Mouse (Mus musculus) liver, adult 2 months (tissue): ENCODE data around the gene Spata46. TPM values are rescaled to one million over a fixed set of nuclear protein-coding genes. Genes with fewer than 3 reads are reported as not detected.

Experiments
- DNase-seq: peaks from one replicate; pipeline ENCODE4 v3.0.0-alpha.2; 2011; ENCODE audit warnings: low read depth, low spot score; ENCODE audit errors: extremely low read depth
- H3K27ac ChIP-seq: fragments of 200-500 bp; replicated peaks from 2 replicates; pipeline ENCODE4 v1.5.1; 2012; ENCODE audit warnings: low read depth, mild to moderate bottlenecking, control low read depth, inconsistent platforms, low read length; ENCODE audit not compliant: insufficient read depth
- H3K27me3 ChIP-seq: fragments of 200-500 bp; 2 replicates; pipeline ENCODE4 v1.6.1; 2012; ENCODE audit warnings: mild to moderate bottlenecking, moderate library complexity, low read length, inconsistent platforms; ENCODE audit not compliant: control insufficient read depth, insufficient read depth
- H3K36me3 ChIP-seq: fragments of 200-500 bp; 2 replicates; pipeline ENCODE4 v1.6.1; 2012; ENCODE audit warnings: low read length, inconsistent platforms; ENCODE audit not compliant: control insufficient read depth, insufficient read depth
- H3K4me1 ChIP-seq: fragments of 200-500 bp; 2 replicates; pipeline ENCODE4 v1.6.1; 2011; ENCODE audit warnings: low read length; ENCODE audit not compliant: control insufficient read depth, insufficient read depth
- H3K4me3 ChIP-seq: fragments of 200-500 bp; 2 replicates; pipeline ENCODE4 v1.5.1; 2011; ENCODE audit warnings: low read depth, mild to moderate bottlenecking, control low read depth, low read length, moderate library complexity; ENCODE audit not compliant: insufficient read depth
- H3K79me2 ChIP-seq: fragments of 200-500 bp; 2 replicates; pipeline ENCODE4 v1.6.1; 2012; ENCODE audit warnings: inconsistent platforms, mild to moderate bottlenecking, low read length, moderate library complexity; ENCODE audit not compliant: control insufficient read depth, insufficient read depth
- H3K9ac ChIP-seq: fragments of 200-500 bp; 2 replicates; pipeline ENCODE4 v1.6.1; 2012; ENCODE audit warnings: low read depth, mild to moderate bottlenecking, control low read depth, inconsistent platforms, low read length
- CTCF ChIP-seq: fragments of 200-500 bp; IDR thresholded peaks from 2 replicates; pipeline ENCODE4 v1.5.1; 2011; ENCODE audit warnings: low read depth, low read length, control low read depth
- POLR2A ChIP-seq: fragments of 200-500 bp; IDR thresholded peaks from 2 replicates; pipeline ENCODE4 v1.6.1; 2011; ENCODE audit warnings: low read length, control low read depth; ENCODE audit not compliant: insufficient read depth; ENCODE audit errors: extremely low read depth
- WGBS: fragments of 180-500 bp; shearing (Covaris S2); methylation state at CpG from one replicate; pipeline ENCODE4 v1.1.7; 2018; 5-methylcytosine and 5-hydroxymethylcytosine counted together
- polyA plus RNA-seq: library from polyadenylated mRNA; depleted of rRNA; stranded (reverse); fragments of >200 nt; gene quantifications from 2 replicates; pipeline ENCODE4 v1.2.3, GENCODE M21; 2012; rRNA removed
- total RNA-seq: library from RNA; depleted of rRNA; stranded (reverse); fragments of >200 nt; gene quantifications from 2 replicates; pipeline ENCODE4 v1.2.3, GENCODE M21; 2014; rRNA removed

Spata46 gene
- total RNA-seq (not detected in 2 replicates), polyA plus RNA-seq (not detected in 2 replicates)

DNA sequence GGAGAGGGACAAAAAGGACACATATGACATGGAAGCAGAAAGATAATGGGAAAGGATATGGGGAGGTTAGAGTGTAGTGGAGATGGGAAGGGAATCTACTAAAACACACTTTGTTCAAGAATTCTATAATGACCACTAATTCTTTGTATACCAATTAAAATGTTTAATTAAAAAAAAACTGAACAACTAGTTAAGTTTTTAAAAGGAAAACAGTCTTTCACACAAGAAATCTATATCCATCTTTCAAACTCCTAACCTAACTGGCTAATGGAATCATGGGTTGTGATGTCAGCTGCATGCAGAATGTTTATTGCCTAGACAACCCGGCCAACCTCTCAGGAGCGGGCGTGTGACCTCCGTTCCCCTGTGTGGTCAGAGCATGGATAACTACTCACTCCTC lies at the start of gene Spata46:
Spata46 (plus strand) TSS at position 301 of the 400 bp plus-strand sequence.
- no peaks in the 10 kb centered on the region for H3K4me1 ChIP-seq
- no peak for DNase-seq
- H3K79me2 ChIP-seq: no peaks in the 10 kb centered on the region
- no peak within 1 kb of the TSS for H3K27ac ChIP-seq
- no peak within 1 kb of the TSS for H3K9ac ChIP-seq
- H3K4me3 ChIP-seq: no peak within 1 kb of the TSS
- 93% methylated on average over 4 of the region's 4 CpGs for WGBS
- H3K27me3 ChIP-seq: no peaks in the 10 kb centered on the region
- no peaks in the 10 kb centered on the region for H3K36me3 ChIP-seq
- TF ChIP-seq POLR2A: no peak
- no peak for TF ChIP-seq CTCF

DNA sequence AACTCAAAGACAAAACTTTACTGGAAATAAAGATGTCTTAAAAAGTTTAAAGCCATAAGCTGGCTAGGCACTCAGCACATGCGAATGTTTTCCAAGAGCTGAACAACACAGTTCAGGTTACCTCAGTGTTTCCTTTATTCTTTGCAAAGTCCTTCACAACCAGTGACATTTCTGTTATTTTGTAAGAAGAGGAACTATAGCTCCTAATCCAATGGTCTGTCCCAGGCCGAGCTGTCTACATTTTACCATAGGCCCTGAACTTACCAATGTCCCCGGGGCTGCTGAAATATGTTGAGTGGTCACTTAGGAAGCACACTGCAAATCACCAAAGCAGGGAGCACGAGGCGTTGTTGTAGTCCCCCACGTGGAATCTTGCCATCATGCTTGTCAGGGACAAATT lies 38.3 kb upstream of the Spata46 start:
- WGBS: 86% methylated on average over 6 of the region's 6 CpGs
- TF ChIP-seq POLR2A (no peak), CTCF (no peak)

DNA sequence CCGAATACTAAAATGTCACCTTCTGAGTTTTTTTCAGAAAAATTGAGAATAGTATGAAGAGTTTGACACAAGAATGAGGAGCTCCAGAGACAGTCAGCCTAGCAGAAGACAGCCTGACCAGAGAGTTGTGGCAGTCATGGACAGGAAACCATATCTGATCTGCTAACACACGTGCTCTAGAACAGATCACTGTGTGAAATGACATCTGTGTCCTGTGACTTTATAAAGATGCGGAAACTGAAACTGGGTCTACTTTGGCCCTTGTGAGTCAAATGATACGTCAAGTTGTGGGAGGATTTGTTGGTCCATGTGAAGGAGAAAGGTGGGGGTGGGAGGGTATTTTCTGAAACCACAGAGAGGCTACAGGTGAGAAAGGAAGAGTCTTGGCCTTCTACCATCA lies 37.9 kb upstream of the Spata46 start:
- no peaks in the 10 kb centered on the region for H3K4me1 ChIP-seq
- WGBS: 88% methylated on average over 4 of the region's 4 CpGs
- no peak overlapping the region for H3K9ac ChIP-seq
- H3K27ac ChIP-seq: no peak overlapping the region
- TF ChIP-seq POLR2A (no peak), CTCF (no peak)
- no peaks in the 10 kb centered on the region for H3K27me3 ChIP-seq
- DNase-seq: no peak
- no peaks in the 10 kb centered on the region for H3K36me3 ChIP-seq
- H3K79me2 ChIP-seq: no peaks in the 10 kb centered on the region
- no peak overlapping the region for H3K4me3 ChIP-seq

More for the DNA sequence above, 38.3 kb upstream of the Spata46 start:
- Histone ChIP-seq H3K9ac (no peak overlapping the region), H3K36me3 (no peaks in the 10 kb centered on the region), H3K4me3 (no peak overlapping the region), H3K79me2 (no peaks in the 10 kb centered on the region), H3K27me3 (no peaks in the 10 kb centered on the region), H3K4me1 (no peaks in the 10 kb centered on the region), H3K27ac (no peak overlapping the region)
- DNase-seq: no peak

- no peaks in the 10 kb centered on the region for H3K79me2 ChIP-seq
- no peak overlapping the region for H3K4me3 ChIP-seq
- DNase-seq: no peak
- no peak overlapping the region for H3K9ac ChIP-seq
- no peak overlapping the region for H3K27ac ChIP-seq
- H3K36me3 ChIP-seq: no peaks in the 10 kb centered on the region
- H3K4me1 ChIP-seq: no peaks in the 10 kb centered on the region
- TF ChIP-seq CTCF (no peak), POLR2A (no peak)
- H3K27me3 ChIP-seq: no peaks in the 10 kb centered on the region
Observed at GRCm38 (mm10) chr1:170273252-170273651, 35.4 kb upstream of the Spata46 start.

DNA sequence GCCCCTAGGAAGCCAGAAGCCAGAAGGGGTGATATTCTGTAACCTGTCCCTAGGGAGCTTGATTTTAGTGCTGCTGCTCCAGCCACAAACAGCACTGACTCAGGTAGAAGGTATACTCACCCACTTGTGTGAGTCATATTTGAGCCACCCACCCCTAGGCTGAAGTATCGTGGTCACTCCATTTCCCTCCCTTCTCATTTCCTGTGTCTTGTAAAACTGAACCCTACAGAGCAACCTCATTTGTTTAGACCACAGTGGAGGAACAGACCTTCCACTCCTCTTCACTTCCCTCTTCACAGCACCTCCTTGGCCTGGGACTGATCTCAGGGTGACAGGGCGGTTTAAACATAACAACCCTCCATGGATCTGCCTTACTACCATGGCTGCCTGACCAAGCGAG lies 31.6 kb upstream of the Spata46 start, which contains the start of gene Sh2d1b1:
Sh2d1b1 (plus strand) TSS at position 305 of the 400 bp plus-strand sequence.
- no peak within 1 kb of the TSS for H3K27ac ChIP-seq
- no peak for DNase-seq

GRCm38 (mm10) chr1:170282415-170283129 lies 26.0 kb upstream of the Spata46 start:
- no peak overlapping the region for H3K4me3 ChIP-seq
- TF ChIP-seq POLR2A (no peak), CTCF (no peak)
- H3K27ac ChIP-seq: no peak overlapping the region
- peak; percentile 13 for DNase-seq
- no peaks in the 10 kb centered on the region for H3K79me2 ChIP-seq
- H3K9ac ChIP-seq: no peak overlapping the region
- H3K4me1 ChIP-seq: no peaks in the 10 kb centered on the region
- no peaks in the 10 kb centered on the region for H3K36me3 ChIP-seq
- WGBS: 76% methylated on average over 4 of the region's 4 CpGs
- H3K27me3 ChIP-seq: no peaks in the 10 kb centered on the region

More for the DNA sequence above, 31.6 kb upstream of the Spata46 start, which contains the start of gene Sh2d1b1:
- H3K27me3 ChIP-seq: no peaks in the 10 kb centered on the region
- H3K4me3 ChIP-seq: no peak within 1 kb of the TSS
- TF ChIP-seq CTCF: no peak
- TF ChIP-seq POLR2A: no peak
- no peaks in the 10 kb centered on the region for H3K4me1 ChIP-seq
- no peak within 1 kb of the TSS for H3K9ac ChIP-seq
- H3K79me2 ChIP-seq: no peaks in the 10 kb centered on the region
- WGBS: 88% methylated on average over 3 of the region's 3 CpGs
- H3K36me3 ChIP-seq: no peaks in the 10 kb centered on the region
